Mouse (Mus musculus): ENCODE measurements around the gene Arrdc1. TPM values are rescaled to one million over a fixed set of nuclear protein-coding genes. Genes with fewer than 3 reads are reported as not detected.

Gene Arrdc1
- polyA plus RNA-seq, 1 experiment, result 315 TPM

GRCm38 (mm10) chr2:24912589-24912988 lies 22.5 kb downstream of the Arrdc1 start:
- Histone ChIP-seq H3K27ac (ENCODE audit: control insufficient read depth, insufficient read depth, low read length) (no peak overlapping the region), H3K27me3 (ENCODE audit: control insufficient read depth, insufficient read depth, low read length) (no peaks in the 10 kb centered on the region), H3K4me1 (replicated peaks; ENCODE audit: control insufficient read depth, insufficient read depth, low read length) (no peaks in the 10 kb centered on the region), H3K36me3 (ENCODE audit: control insufficient read depth, insufficient read depth, low read length) (peaks cover 4% of the 10 kb centered on the region; the same call in 1 of the 2 replicates), H3K4me3 (ENCODE audit: control insufficient read depth, insufficient read depth, low read length) (no peak overlapping the region)
- TF ChIP-seq POLR2A (IDR thresholded peaks at IDR 0.05; ENCODE audit: control insufficient read depth, extremely low read depth, insufficient read depth, low read length, poor library complexity) (no peak), CTCF (IDR thresholded peaks at IDR 0.05; ENCODE audit: borderline replicate concordance, control insufficient read depth, extremely low read depth, insufficient read depth, low read length, poor library complexity) (no peak)
- DNase-seq, result no peak

GRCm38 (mm10) chr2:24912189-24912588 lies 22.9 kb downstream of the Arrdc1 start:
- no peak for DNase-seq
- Histone ChIP-seq H3K27ac (ENCODE audit: control insufficient read depth, insufficient read depth, low read length) (no peak overlapping the region), H3K4me1 (replicated peaks; ENCODE audit: control insufficient read depth, insufficient read depth, low read length) (no peaks in the 10 kb centered on the region), H3K36me3 (ENCODE audit: control insufficient read depth, insufficient read depth, low read length) (peaks cover 4% of the 10 kb centered on the region; the same call in 1 of the 2 replicates), H3K27me3 (ENCODE audit: control insufficient read depth, insufficient read depth, low read length) (no peaks in the 10 kb centered on the region), H3K4me3 (ENCODE audit: control insufficient read depth, insufficient read depth, low read length) (no peak overlapping the region)
- 96% methylated on average over 4 of the region's 4 CpGs for WGBS
- TF ChIP-seq CTCF (IDR thresholded peaks at IDR 0.05; ENCODE audit: borderline replicate concordance, control insufficient read depth, extremely low read depth, insufficient read depth, low read length, poor library complexity), result no peak
- TF ChIP-seq POLR2A (IDR thresholded peaks at IDR 0.05; ENCODE audit: control insufficient read depth, extremely low read depth, insufficient read depth, low read length, poor library complexity), result no peak

GRCm38 (mm10) chr2:24910481-24910880 lies 24.6 kb downstream of the Arrdc1 start:
- H3K4me1 ChIP-seq (replicated peaks; ENCODE audit: control insufficient read depth, insufficient read depth, low read length), result peaks cover 2% of the 10 kb centered on the region; the same call in 1 of the 2 replicates
- peaks cover 4% of the 10 kb centered on the region; the same call in 1 of the 2 replicates for H3K36me3 ChIP-seq (ENCODE audit: control insufficient read depth, insufficient read depth, low read length)
- no peak for DNase-seq
- no peak for TF ChIP-seq POLR2A (IDR thresholded peaks at IDR 0.05; ENCODE audit: control insufficient read depth, extremely low read depth, insufficient read depth, low read length, poor library complexity)
- TF ChIP-seq CTCF (IDR thresholded peaks at IDR 0.05; ENCODE audit: borderline replicate concordance, control insufficient read depth, extremely low read depth, insufficient read depth, low read length, poor library complexity), result no peak
- H3K4me3 ChIP-seq (ENCODE audit: control insufficient read depth, insufficient read depth, low read length), result no peak overlapping the region
- H3K27me3 ChIP-seq (ENCODE audit: control insufficient read depth, insufficient read depth, low read length), result no peaks in the 10 kb centered on the region
- no peak overlapping the region for H3K27ac ChIP-seq (ENCODE audit: control insufficient read depth, insufficient read depth, low read length)
- 61% methylated on average over 4 of the region's 4 CpGs for WGBS

DNA sequence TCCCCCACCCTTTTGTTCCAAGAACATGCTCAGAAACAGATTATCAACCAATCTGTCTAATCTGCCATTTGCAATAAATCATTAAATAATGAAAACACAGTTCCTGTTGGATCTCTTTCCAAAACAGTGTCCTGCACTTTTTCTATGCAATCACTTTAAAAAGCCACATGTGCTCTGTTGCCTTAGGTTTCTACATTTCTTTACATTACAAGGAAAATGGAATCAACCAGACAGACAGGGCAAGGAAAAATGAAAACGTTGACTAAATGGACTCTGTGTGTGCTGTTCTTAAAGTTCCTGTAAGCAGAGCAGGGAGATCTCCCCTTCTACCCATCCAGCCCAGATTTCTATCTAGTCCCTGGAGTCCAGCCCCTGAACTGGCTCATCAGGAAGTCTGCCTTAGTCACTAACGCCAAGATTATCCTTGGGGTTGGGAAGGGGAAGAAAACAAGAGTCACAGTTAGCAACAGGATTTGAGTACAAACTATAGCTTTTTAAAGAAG lies 29.3 kb downstream of the Arrdc1 start:
- H3K4me1 ChIP-seq (replicated peaks; ENCODE audit: control insufficient read depth, insufficient read depth, low read length), result peaks cover 2% of the 10 kb centered on the region; the same call in 1 of the 2 replicates
- H3K27me3 ChIP-seq (ENCODE audit: control insufficient read depth, insufficient read depth, low read length), result no peaks in the 10 kb centered on the region
- no peak for DNase-seq
- no peak for TF ChIP-seq CTCF (IDR thresholded peaks at IDR 0.05; ENCODE audit: borderline replicate concordance, control insufficient read depth, extremely low read depth, insufficient read depth, low read length, poor library complexity)
- no peak for TF ChIP-seq POLR2A (IDR thresholded peaks at IDR 0.05; ENCODE audit: control insufficient read depth, extremely low read depth, insufficient read depth, low read length, poor library complexity)
- H3K4me3 ChIP-seq (ENCODE audit: control insufficient read depth, insufficient read depth, low read length), result no peak overlapping the region
- H3K36me3 ChIP-seq (ENCODE audit: control insufficient read depth, insufficient read depth, low read length), result no peaks in the 10 kb centered on the region
- H3K27ac ChIP-seq (ENCODE audit: control insufficient read depth, insufficient read depth, low read length), result no peak overlapping the region
- 73% methylated on average over 2 of the region's 2 CpGs for whole genome bisulfite sequencing

DNA sequence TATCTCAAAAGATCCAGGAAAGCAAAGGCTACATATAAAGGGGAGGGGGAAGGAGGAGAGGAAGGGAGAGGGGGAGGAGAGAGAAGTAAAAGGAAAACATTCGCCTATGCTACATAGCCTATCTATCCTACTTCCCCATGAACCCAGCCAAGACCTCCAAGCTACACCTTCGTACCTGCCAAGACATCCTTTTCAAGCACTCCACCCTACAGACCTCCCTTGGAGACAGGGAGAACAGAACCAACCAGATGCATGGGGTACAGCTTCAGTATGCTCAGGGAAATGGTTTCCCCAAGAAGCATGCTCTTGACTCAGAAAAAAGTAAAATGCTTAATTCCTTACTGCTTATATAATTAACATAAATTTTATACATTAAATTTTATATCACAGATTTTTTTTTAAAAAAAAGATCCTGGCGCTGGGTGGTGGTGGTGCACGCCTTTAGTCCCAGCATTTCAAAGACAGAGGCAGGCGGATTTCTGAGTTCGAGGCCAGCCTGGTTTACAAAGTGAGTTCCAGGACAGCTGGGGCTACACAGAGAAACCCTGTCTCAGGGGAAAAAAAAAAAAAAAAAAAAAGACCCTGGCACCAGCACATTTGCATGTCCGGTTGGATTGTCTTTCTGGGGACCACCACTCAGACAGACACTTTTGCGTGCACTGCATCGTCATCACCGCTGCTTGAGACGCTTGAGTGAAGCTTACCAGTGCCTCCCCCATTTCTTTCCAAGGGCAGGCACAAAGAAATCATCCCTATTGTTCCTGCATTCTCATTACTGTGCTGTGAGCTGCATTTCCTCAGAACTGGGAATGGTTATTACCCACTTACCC lies 30.0 kb downstream of the Arrdc1 start:
- no peak for TF ChIP-seq POLR2A (IDR thresholded peaks at IDR 0.05; ENCODE audit: control insufficient read depth, extremely low read depth, insufficient read depth, low read length, poor library complexity)
- no peak for TF ChIP-seq CTCF (IDR thresholded peaks at IDR 0.05; ENCODE audit: borderline replicate concordance, control insufficient read depth, extremely low read depth, insufficient read depth, low read length, poor library complexity)
- Histone ChIP-seq H3K4me3 (ENCODE audit: control insufficient read depth, insufficient read depth, low read length) (no peak overlapping the region), H3K27me3 (ENCODE audit: control insufficient read depth, insufficient read depth, low read length) (no peaks in the 10 kb centered on the region), H3K4me1 (replicated peaks; ENCODE audit: control insufficient read depth, insufficient read depth, low read length) (peaks cover 2% of the 10 kb centered on the region; the same call in 1 of the 2 replicates), H3K36me3 (ENCODE audit: control insufficient read depth, insufficient read depth, low read length) (no peaks in the 10 kb centered on the region), H3K27ac (ENCODE audit: control insufficient read depth, insufficient read depth, low read length) (no peak overlapping the region)
- WGBS, result 94% methylated on average over 11 of the region's 11 CpGs
- no peak for DNase-seq

DNA sequence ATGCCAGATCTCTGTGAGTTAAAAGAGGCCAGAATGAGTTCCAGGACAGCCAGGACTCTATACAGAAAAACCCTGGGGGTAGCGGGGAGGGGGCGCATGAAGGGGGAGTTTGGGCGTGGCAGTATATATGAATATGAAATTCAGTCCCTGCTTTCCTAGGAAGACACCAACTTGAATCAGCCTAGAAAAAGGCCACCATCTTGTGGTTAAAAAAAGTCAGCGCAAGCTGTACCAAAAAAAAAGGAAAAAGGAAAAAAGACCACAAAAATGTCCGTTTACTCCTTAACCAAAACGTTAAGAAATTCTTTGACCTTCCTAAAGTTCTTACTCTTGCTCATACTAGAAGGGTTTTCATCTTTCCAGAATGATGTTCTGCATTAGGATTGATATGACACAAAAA lies 32.1 kb downstream of the Arrdc1 start:
- Histone ChIP-seq H3K4me3 (ENCODE audit: control insufficient read depth, insufficient read depth, low read length) (no peak overlapping the region), H3K27me3 (ENCODE audit: control insufficient read depth, insufficient read depth, low read length) (no peaks in the 10 kb centered on the region), H3K27ac (ENCODE audit: control insufficient read depth, insufficient read depth, low read length) (no peak overlapping the region), H3K4me1 (replicated peaks; ENCODE audit: control insufficient read depth, insufficient read depth, low read length) (peaks cover 2% of the 10 kb centered on the region; the same call in 1 of the 2 replicates), H3K36me3 (ENCODE audit: control insufficient read depth, insufficient read depth, low read length) (no peaks in the 10 kb centered on the region)
- 68% methylated on average over 6 of the region's 6 CpGs for WGBS
- no peak for DNase-seq
- TF ChIP-seq POLR2A (IDR thresholded peaks at IDR 0.05; ENCODE audit: control insufficient read depth, extremely low read depth, insufficient read depth, low read length, poor library complexity), result no peak
- TF ChIP-seq CTCF (IDR thresholded peaks at IDR 0.05; ENCODE audit: borderline replicate concordance, control insufficient read depth, extremely low read depth, insufficient read depth, low read length, poor library complexity), result no peak

All from thymus, adult 2 months (tissue).